Mouse (Mus musculus) limb, embryonic 11.5 days (tissue): ENCODE results near the gene Tent2. TPM values are rescaled to one million over a fixed set of nuclear protein-coding genes. Genes with fewer than 3 reads are reported as not detected.

Experiments
- ATAC-seq: fragments of 200-750 bp; cut with Nextera tagmentation; 2 replicates; pipeline ENCODE4 v1.8.0; 2017; ENCODE audit warnings: low read depth; ENCODE audit not compliant: insufficient number of reproducible peaks, low FRiP score, low TSS enrichment
- DNase-seq: peaks from one replicate; pipeline ENCODE4 v3.0.0-alpha.2; 2015; ENCODE audit warnings: low spot score
- H3K27ac ChIP-seq: fragments of 300-500 bp; sonication (generic); replicated peaks from 2 replicates; pipeline ENCODE4 v1.5.1; 2014; ENCODE audit warnings: low read depth, mild to moderate bottlenecking, low read length
- H3K27me3 ChIP-seq: fragments of 300-500 bp; sonication (generic); 2 replicates; pipeline ENCODE4 v1.6.1; 2014; ENCODE audit warnings: mild to moderate bottlenecking, low read length, mixed read lengths; ENCODE audit not compliant: control insufficient read depth, insufficient read depth
- H3K36me3 ChIP-seq: fragments of 300-500 bp; sonication (generic); 2 replicates; pipeline ENCODE4 v1.6.1; 2014; ENCODE audit warnings: mild to moderate bottlenecking, low read length, moderate library complexity, mixed read lengths; ENCODE audit not compliant: control insufficient read depth, insufficient read depth
- H3K4me1 ChIP-seq: fragments of 300-500 bp; sonication (generic); 2 replicates; pipeline ENCODE4 v1.6.1; 2014; ENCODE audit warnings: low read length, mixed read lengths; ENCODE audit not compliant: control insufficient read depth, insufficient read depth
- H3K4me2 ChIP-seq: fragments of 300-500 bp; sonication (generic); 2 replicates; pipeline ENCODE4 v1.6.1; 2014; ENCODE audit warnings: low read depth, mild to moderate bottlenecking, moderate library complexity; ENCODE audit not compliant: severe bottlenecking
- H3K4me3 ChIP-seq: fragments of 300-500 bp; sonication (generic); 2 replicates; pipeline ENCODE4 v1.5.1; 2014; ENCODE audit warnings: low read depth, low read length
- H3K9ac ChIP-seq: fragments of 300-500 bp; sonication (generic); 2 replicates; pipeline ENCODE4 v1.6.1; 2014; ENCODE audit warnings: mild to moderate bottlenecking, low read length
- H3K9me3 ChIP-seq: fragments of 300-500 bp; sonication (generic); 2 replicates; pipeline ENCODE4 v1.6.1; 2016; ENCODE audit warnings: low read length; ENCODE audit not compliant: control insufficient read depth
- WGBS: fragments of 180-500 bp; shearing (Covaris S2); extraction: QIAGEN DNeasy Blood & Tissue Kit; methylation state at CpG from one replicate; pipeline ENCODE4 v1.1.7; 2014; 5-methylcytosine and 5-hydroxymethylcytosine counted together
- polyA plus RNA-seq: library from polyadenylated mRNA; unstranded; fragments of >200 nt; fragmentation: Nextera tagmentation; extraction: Ambion mirVana; gene quantifications from 2 replicates; pipeline ENCODE4 v1.2.1, GENCODE M21; 2014

The Tent2 gene
- polyA plus RNA-seq, 1 experiment from 2014 or later, result 90.3 TPM

DNA sequence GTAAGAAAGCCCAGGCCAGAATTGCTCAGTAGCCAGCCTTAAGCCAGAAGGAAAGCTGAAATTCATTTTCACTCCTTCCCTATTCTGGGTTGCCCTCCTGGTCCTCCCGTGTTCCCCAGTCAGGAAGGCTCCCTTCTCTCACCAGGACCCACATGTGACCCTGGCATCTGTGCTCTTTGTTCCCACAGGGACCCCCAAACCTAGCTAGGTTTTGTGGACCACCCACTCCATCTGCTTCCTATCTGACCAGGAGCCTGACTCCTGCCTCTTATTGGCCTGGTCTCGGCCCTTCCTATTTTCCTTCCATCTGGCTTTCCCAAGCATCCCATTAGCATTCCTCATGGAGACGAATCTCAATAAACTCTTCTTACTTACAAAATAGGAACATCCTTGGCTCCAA, 93.6 kb downstream of the Tent2 start:
- no peak overlapping the region for H3K4me3 ChIP-seq
- 77% methylated on average over 3 of the region's 3 CpGs for WGBS
- DNase-seq (no peak), ATAC-seq (no peak)
- H3K27ac ChIP-seq, result no peak overlapping the region
- no peaks in the 10 kb centered on the region for H3K36me3 ChIP-seq
- no peaks in the 10 kb centered on the region for H3K9me3 ChIP-seq
- H3K27me3 ChIP-seq, result no peaks in the 10 kb centered on the region
- no peaks in the 10 kb centered on the region for H3K4me1 ChIP-seq
- H3K9ac ChIP-seq, result no peak overlapping the region
- no peak overlapping the region for H3K4me2 ChIP-seq

DNA sequence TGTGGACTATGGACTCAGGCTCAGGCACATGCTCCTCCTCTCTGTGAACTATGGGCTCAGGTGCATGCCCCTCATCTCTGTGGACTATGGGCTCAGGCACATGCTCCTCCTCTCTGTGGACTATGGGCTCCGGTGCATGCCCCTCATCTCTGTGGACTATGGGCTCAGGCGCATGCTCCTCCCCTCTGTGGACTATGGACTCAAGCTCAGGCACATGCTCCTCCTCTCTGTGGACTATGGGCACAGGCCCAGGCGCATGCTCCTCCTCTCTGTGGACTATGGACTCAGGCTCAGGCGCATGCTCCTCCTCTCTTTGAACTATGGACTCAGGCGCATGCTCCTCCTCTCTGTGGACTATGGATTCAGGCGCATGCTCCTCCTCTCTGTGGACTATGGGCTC, 95.5 kb downstream of the Tent2 start:
- no peaks in the 10 kb centered on the region for H3K36me3 ChIP-seq
- H3K4me2 ChIP-seq, result no peak overlapping the region
- H3K27me3 ChIP-seq, result no peaks in the 10 kb centered on the region
- 91% methylated on average over 6 of the region's 6 CpGs for WGBS
- no peak overlapping the region for H3K27ac ChIP-seq
- no peak overlapping the region for H3K4me3 ChIP-seq
- H3K9me3 ChIP-seq, result no peaks in the 10 kb centered on the region
- DNase-seq (no peak), ATAC-seq (no peak)
- H3K9ac ChIP-seq, result no peak overlapping the region
- H3K4me1 ChIP-seq, result no peaks in the 10 kb centered on the region

Other genes starting within 250 kb of the Tent2 start
- 0.01 and 0.04 TPM in 2 replicates for gene Cmya5, start 47.7 kb downstream of the Tent2 start, polyA plus RNA-seq
- 12.4 and 13.7 TPM in 2 replicates for gene Homer1, start 107.2 kb upstream of the Tent2 start, polyA plus RNA-seq